Mouse (Mus musculus) bone marrow, adult 2 months (tissue): ENCODE results near the gene Slc17a9.

ENCODE experiments used
- CTCF ChIP-seq: fragments of 200-500 bp; IDR thresholded peaks from 2 replicates; pipeline ENCODE4 v1.5.1; 2011; ENCODE audit warnings: low read length, control low read depth; ENCODE audit not compliant: control insufficient read depth, insufficient read depth
- POLR2A ChIP-seq: fragments of 200-500 bp; IDR thresholded peaks from 2 replicates; pipeline ENCODE4 v1.6.1; 2011; ENCODE audit warnings: low read depth, mild to moderate bottlenecking, control low read depth, low read length, borderline replicate concordance; ENCODE audit not compliant: control insufficient read depth

- no peak for TF ChIP-seq POLR2A
- no peak for TF ChIP-seq CTCF
Observed at GRCm38 (mm10) chr2:180689841-180690240, 35.2 kb upstream of the Slc17a9 start.
